Mouse (Mus musculus) megakaryocyte, embryonic 14.5 days (primary cell): ENCODE data around the gene 4933406M09Rik.

Experiments used
- FLI1 ChIP-seq: IDR thresholded peaks from 2 replicates; pipeline ENCODE4 v1.6.1; 2012; ENCODE audit warnings: low read length, inconsistent platforms, mixed read lengths
- GATA1 ChIP-seq: IDR thresholded peaks from 3 replicates; pipeline ENCODE4 v1.6.1; 2012; ENCODE audit warnings: mixed read lengths, low read length, inconsistent platforms, borderline replicate concordance

DNA sequence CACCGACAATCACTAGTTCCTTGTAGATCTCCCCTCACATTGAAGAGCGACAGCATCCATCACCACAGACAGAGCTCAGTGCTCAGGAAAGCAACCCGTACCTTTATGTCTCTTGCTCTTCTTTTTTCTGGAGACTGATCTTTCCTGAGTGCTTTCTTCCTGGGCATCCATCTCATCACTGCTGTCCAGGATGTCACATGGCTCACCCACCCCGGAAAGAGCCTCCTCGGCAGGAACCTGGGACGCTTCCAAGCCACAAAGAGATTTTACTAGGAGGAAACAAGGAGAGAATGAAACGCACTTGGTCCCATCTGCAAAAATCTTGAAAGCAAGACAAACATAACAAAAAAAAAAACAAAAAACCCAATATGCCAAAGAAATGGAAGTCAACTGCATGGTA lies 25.1 kb upstream of the 4933406M09Rik start:
- no peak for TF ChIP-seq GATA1
- TF ChIP-seq FLI1: no peak
